ENCODE assay signal across 8 mouse cellular contexts in the genomic region with DNA sequence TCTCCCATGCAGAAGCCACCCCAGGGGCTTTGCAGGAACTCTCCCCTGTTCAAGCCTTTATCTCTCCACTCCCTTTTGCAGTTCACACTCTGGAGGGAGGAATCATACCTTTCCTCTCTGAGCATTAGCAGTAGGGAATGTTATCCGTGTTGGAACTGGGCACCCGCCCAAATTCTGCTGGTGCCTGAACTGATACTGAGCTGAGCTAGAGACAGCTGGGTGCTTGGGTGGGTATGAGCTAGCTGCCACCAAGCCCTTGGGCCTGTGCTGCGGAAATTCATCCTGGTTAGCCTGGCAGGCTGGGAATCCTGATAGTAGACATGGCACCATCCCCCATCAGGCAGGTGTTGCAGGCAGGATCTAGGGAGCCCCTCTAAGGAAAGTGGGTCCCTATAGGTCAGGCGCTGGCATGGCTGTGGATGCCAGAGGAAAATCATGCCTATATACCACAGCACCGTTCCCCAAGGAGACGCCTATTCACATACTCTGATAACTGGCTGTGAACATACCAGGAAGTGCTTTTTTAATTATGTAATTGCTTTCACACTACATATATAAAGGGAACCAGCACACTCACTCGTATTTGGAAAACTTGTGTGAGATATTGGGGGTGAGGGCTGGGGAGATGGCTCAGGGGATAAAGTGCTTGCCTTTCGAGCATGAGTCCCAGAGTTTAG.
DNase-seq lines count a peak whose midpoint lies in the region.

No protein-coding gene starts in this region.

- intact Hi-C loops in left cerebral cortex, postnatal 25 days (cut with DNase I) = no loop called here
- intact Hi-C loops in heart, postnatal 36 days (cut with DNase I) = no loop called here

- peak; percentile 54 to 67 for DNase-seq in cerebellum, postnatal 10 days
- DNase-seq in cerebellum, adult 9-10 months = no peak
- DNase-seq in left cerebral cortex, postnatal 25 days (ENCODE audit: low spot score in 2 of 2) = peak; percentile 14 to 43
- no peak for DNase-seq in left cerebral cortex, adult 11 months (ENCODE audit: low spot score)
- peak; percentile 29 to 42 for DNase-seq in heart, postnatal 36 days
- DNase-seq in right cerebral cortex, postnatal 14 days = peak; percentile 52
- no peak for DNase-seq in ovary, postnatal 14 days (ENCODE audit: low spot score)
- no peak for DNase-seq in thymus, postnatal 36 days

Comparison
In these comparisons a context has a peak if more than half of its experiments do, and no peak if none do; other contexts are left out.
1. DNase-seq: peak in cerebellum, postnatal 10 days (2 of 2), left cerebral cortex, postnatal 25 days (2 of 2), heart, postnatal 36 days (2 of 2) and right cerebral cortex, postnatal 14 days (single experiment); none in cerebellum, adult 9-10 months (single experiment), left cerebral cortex, adult 11 months (single experiment), ovary, postnatal 14 days (single experiment) and thymus, postnatal 36 days (0 of 2).